Mouse (Mus musculus) thymus, adult 2 months (tissue): ENCODE measurements around the gene Naa50. TPM values are rescaled to one million over a fixed set of nuclear protein-coding genes. Genes with fewer than 3 reads are reported as not detected.

ENCODE experiments used
- DNase-seq: peaks from one replicate; pipeline ENCODE4 v3.0.0; 2021
- H3K27ac ChIP-seq: fragments of 200-500 bp; 2 replicates; pipeline ENCODE4 v1.5.1; 2012; ENCODE audit warnings: low read length, control low read depth; ENCODE audit not compliant: control insufficient read depth, insufficient read depth
- H3K27me3 ChIP-seq: fragments of 200-500 bp; 2 replicates; pipeline ENCODE4 v1.6.1; 2012; ENCODE audit warnings: mild to moderate bottlenecking, low read length, moderate library complexity, mixed read lengths; ENCODE audit not compliant: control insufficient read depth, insufficient read depth
- H3K36me3 ChIP-seq: fragments of 200-500 bp; 2 replicates; pipeline ENCODE4 v1.6.1; 2012; ENCODE audit warnings: mild to moderate bottlenecking, low read length, moderate library complexity; ENCODE audit not compliant: control insufficient read depth, insufficient read depth
- H3K4me1 ChIP-seq: fragments of 200-500 bp; replicated peaks from 2 replicates; pipeline ENCODE4 v1.6.1; 2012; ENCODE audit warnings: low read length; ENCODE audit not compliant: control insufficient read depth, insufficient read depth
- H3K4me3 ChIP-seq: fragments of 200-500 bp; 2 replicates; pipeline ENCODE4 v1.5.1; 2012; ENCODE audit warnings: mild to moderate bottlenecking, low read length, control low read depth, moderate library complexity; ENCODE audit not compliant: control insufficient read depth, insufficient read depth
- CTCF ChIP-seq: fragments of 200-500 bp; IDR thresholded peaks from 2 replicates; pipeline ENCODE4 v1.5.1; 2012; ENCODE audit warnings: mild to moderate bottlenecking, control low read depth, low read length, moderate library complexity, borderline replicate concordance; ENCODE audit not compliant: control insufficient read depth, poor library complexity, insufficient read depth; ENCODE audit errors: extremely low read depth
- POLR2A ChIP-seq: fragments of 200-500 bp; IDR thresholded peaks from 2 replicates; pipeline ENCODE4 v1.6.1; 2012; ENCODE audit warnings: mild to moderate bottlenecking, low read length, control low read depth, moderate library complexity; ENCODE audit not compliant: control insufficient read depth, poor library complexity, insufficient read depth; ENCODE audit errors: extremely low read depth
- WGBS: fragments of 180-500 bp; shearing (Covaris S2); methylation state at CpG from one replicate; pipeline ENCODE4 v1.1.7; 2018; 5-methylcytosine and 5-hydroxymethylcytosine counted together
- polyA plus RNA-seq: library from polyadenylated mRNA; depleted of rRNA; stranded (reverse); fragments of >200 nt; gene quantifications from 2 replicates; pipeline ENCODE4 v1.2.3, GENCODE M21; 2012

The Naa50 gene
- polyA plus RNA-seq, 1 experiment: 8.7 TPM

- TF ChIP-seq CTCF: no peak
- no peak for TF ChIP-seq POLR2A
- 94% methylated on average over 4 of the region's 4 CpGs for WGBS
- H3K36me3 ChIP-seq: peaks cover 42% of the 10 kb centered on the region
Measured at GRCm38 (mm10) chr16:44109002-44109401, 30.6 kb upstream of the Naa50 start.

DNA sequence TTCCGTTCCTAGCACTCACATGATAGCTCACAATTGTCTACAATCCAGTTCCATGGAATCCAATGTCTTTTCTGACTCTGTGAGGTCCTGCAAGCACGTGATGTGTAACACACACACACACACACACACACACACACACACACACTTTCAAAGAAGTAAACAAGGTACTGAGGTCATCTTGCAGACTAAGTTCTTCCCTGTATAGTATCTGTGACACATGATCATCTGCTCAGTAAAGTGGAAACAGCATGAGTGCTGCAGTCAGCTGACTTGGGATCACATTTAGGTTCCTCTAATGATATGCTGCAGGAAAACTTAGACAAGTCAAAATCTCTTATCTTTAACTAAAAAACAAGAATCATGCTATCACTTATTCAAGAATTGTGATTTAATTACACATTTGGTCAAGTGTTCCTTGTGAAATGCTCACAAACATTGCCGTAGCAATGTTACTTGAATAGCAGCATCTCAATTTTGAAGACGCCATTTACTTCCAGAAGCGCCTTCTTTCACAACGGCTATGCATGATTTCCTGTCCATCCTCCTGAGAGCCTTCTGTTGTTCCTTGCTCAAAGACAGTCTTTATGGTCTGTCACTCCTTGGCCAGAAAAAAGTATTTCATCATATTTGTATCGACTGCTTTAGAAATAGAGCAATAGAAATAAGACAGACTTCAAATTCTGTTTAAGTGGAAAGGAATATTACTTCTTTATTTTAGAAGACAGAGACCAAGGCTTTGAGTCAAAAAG is 19.7 kb upstream of the Naa50 start:
- H3K27me3 ChIP-seq: no peaks in the 10 kb centered on the region
- no peak overlapping the region for H3K4me3 ChIP-seq
- no peaks in the 10 kb centered on the region for H3K4me1 ChIP-seq
- TF ChIP-seq CTCF (no peak), POLR2A (no peak)
- no peaks in the 10 kb centered on the region for H3K36me3 ChIP-seq
- DNase-seq: no peak
- 94% methylated on average over 7 of the region's 7 CpGs for WGBS
- no peak overlapping the region for H3K27ac ChIP-seq

More at GRCm38 (mm10) chr16:44109002-44109401, 30.6 kb upstream of the Naa50 start:
- Histone ChIP-seq H3K4me1 (no peaks in the 10 kb centered on the region), H3K27me3 (no peaks in the 10 kb centered on the region), H3K4me3 (no peak overlapping the region), H3K27ac (no peak overlapping the region)
- DNase-seq: no peak

- no peak for DNase-seq
- TF ChIP-seq CTCF (no peak), POLR2A (no peak)
- Histone ChIP-seq H3K4me1 (no peaks in the 10 kb centered on the region), H3K4me3 (no peak overlapping the region), H3K27me3 (no peaks in the 10 kb centered on the region), H3K36me3 (no peaks in the 10 kb centered on the region), H3K27ac (no peak overlapping the region)
- WGBS: 93% methylated on average over 6 of the region's 6 CpGs
Measured at GRCm38 (mm10) chr16:44122122-44122521, 17.5 kb upstream of the Naa50 start.

DNA sequence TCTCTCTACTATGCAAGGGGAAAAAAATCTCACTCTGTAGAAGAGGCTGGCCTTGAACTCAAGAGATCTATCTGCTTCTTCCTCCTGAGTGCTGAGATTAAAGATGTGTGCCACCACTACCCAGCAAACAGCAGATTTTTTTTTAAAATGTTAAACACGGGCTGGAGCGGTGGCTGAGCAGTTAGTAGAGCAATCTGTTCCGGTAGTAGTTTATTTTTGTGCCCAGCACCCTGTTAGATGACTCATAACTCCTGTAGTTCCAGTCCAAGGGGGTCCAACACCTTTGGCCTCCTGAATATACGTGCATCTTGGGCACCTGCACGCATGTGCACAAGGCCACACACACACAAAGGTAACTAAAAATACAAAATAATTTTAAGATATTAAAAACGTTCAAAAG is 17.1 kb upstream of the Naa50 start:
- no peaks in the 10 kb centered on the region for H3K4me1 ChIP-seq
- no peak for TF ChIP-seq CTCF
- no peak for TF ChIP-seq POLR2A
- H3K27ac ChIP-seq: no peak overlapping the region
- no peaks in the 10 kb centered on the region for H3K27me3 ChIP-seq
- WGBS: 94% methylated on average over 6 of the region's 6 CpGs
- no peaks in the 10 kb centered on the region; the same call in 1 of the 2 replicates for H3K36me3 ChIP-seq
- no peak for DNase-seq
- no peak overlapping the region for H3K4me3 ChIP-seq

- DNase-seq: no peak
- Histone ChIP-seq H3K27ac (no peak overlapping the region), H3K27me3 (no peaks in the 10 kb centered on the region), H3K36me3 (no peaks in the 10 kb centered on the region; the same call in 1 of the 2 replicates), H3K4me3 (no peak overlapping the region), H3K4me1 (no peaks in the 10 kb centered on the region)
- WGBS: 93% methylated on average over 7 of the region's 7 CpGs
- TF ChIP-seq POLR2A: no peak
- TF ChIP-seq CTCF: no peak
Measured at GRCm38 (mm10) chr16:44122982-44123725, 16.5 kb upstream of the Naa50 start.

DNA sequence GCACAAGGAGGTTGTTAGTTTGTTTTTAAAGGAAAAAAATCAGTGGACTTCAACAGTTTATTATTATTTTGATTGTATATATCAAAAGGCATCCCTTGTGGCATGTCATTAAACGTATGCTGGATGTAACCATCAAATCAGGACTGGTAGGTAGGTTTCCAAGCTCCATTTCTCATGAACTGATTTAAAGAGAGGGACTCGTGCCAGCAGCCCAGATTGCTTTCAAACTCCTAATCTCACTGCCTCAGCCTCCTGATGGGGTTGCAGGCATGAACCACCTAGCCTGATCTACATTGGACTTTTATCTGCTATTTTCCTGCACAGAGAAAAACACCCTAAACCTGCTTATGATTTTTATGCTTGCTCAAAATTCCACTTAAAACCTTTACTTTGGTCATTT is 15.8 kb upstream of the Naa50 start:
- Histone ChIP-seq H3K4me1 (no peaks in the 10 kb centered on the region), H3K4me3 (no peak overlapping the region), H3K27ac (no peak overlapping the region), H3K36me3 (no peaks in the 10 kb centered on the region; the same call in 1 of the 2 replicates), H3K27me3 (no peaks in the 10 kb centered on the region)
- TF ChIP-seq POLR2A: no peak
- no peak for TF ChIP-seq CTCF
- DNase-seq: no peak
- 98% methylated on average over 2 of the region's 2 CpGs for WGBS
